In genomic region chr6:48704146-48704545, GRCm38 (mm10) we compare ENCODE assay signal across 20 mouse cellular contexts. TPM values are rescaled to one million over a fixed set of nuclear protein-coding genes. Genes with fewer than 3 reads are reported as not detected.
"Had no signal": no experiment of that assay in that cellular context is flagged by ENCODE, and none has a peak within 500 bp of the region (broad histone marks: within the 10 kb centered on the region; RNA-seq: fewer than 3 reads in every experiment).

No protein-coding gene starts in this region.

- H3K9me3 ChIP-seq: limb, embryonic 12.5 days; lung, embryonic 15.5 days; megakaryocyte, embryonic 14.5 days; midbrain, embryonic 15.5 days; neural tube, embryonic 13.5 days had no signal

- H3K4me2 ChIP-seq: limb, embryonic 12.5 days; lung, embryonic 15.5 days; midbrain, embryonic 11.5 days; midbrain, embryonic 15.5 days; neural tube, embryonic 13.5 days had no signal

- DNase-seq: kidney, adult 18-20 months; kidney, postnatal 25 days; layer of hippocampus, adult 9-11 months; layer of hippocampus, postnatal 36 days; liver; lung, postnatal 14 days; retina, postnatal 1 day; right cerebral cortex, postnatal 4 days had no signal

- H3K4me3 ChIP-seq: limb, embryonic 12.5 days; lung, embryonic 15.5 days; megakaryocyte, embryonic 14.5 days; midbrain, embryonic 15.5 days; neural tube, embryonic 13.5 days had no signal

- H3K36me3 ChIP-seq: limb, embryonic 12.5 days; lung, embryonic 15.5 days; midbrain, embryonic 15.5 days; neural tube, embryonic 13.5 days had no signal

- ATAC-seq: midbrain, embryonic 15.5 days had no signal

- H3K27me3 ChIP-seq: limb, embryonic 12.5 days; lung, embryonic 15.5 days; megakaryocyte, embryonic 14.5 days; midbrain, embryonic 15.5 days; neural tube, embryonic 13.5 days had no signal

- H3K4me1 ChIP-seq: limb, embryonic 12.5 days; lung, embryonic 15.5 days; midbrain, embryonic 15.5 days; neural tube, embryonic 13.5 days had no signal

- H3K27ac ChIP-seq: limb, embryonic 12.5 days; lung, embryonic 15.5 days; macrophage; midbrain, embryonic 15.5 days; neural tube, embryonic 13.5 days; stomach, postnatal 0 days had no signal

- H3K9ac ChIP-seq: limb, embryonic 12.5 days; lung, embryonic 15.5 days; midbrain, embryonic 15.5 days; neural tube, embryonic 13.5 days had no signal

RNA-seq across cellular contexts. Expression of gene Gm28053, which starts 14.3 kb away (rescaled TPM):
- total RNA-seq: layer of hippocampus, postnatal 36 days had no signal
- polyA plus RNA-seq: liver, embryonic 16.5 days; macrophage; midbrain, embryonic 15.5 days had no signal

RNA-seq across cellular contexts. Expression of gene Gimap7, which starts 14.3 kb away (rescaled TPM):
- total RNA-seq: layer of hippocampus, postnatal 36 days; left cerebral cortex, adult 8-10 months; left cerebral cortex, postnatal 25 days had no signal
- polyA plus RNA-seq: kidney, embryonic 16.5 days; limb, embryonic 12.5 days; lung, embryonic 15.5 days; midbrain, embryonic 11.5 days; midbrain, embryonic 15.5 days; neural tube, embryonic 13.5 days; stomach, postnatal 0 days had no signal
